ENCODE assay signal across 8 mouse cellular contexts in the genomic region with DNA sequence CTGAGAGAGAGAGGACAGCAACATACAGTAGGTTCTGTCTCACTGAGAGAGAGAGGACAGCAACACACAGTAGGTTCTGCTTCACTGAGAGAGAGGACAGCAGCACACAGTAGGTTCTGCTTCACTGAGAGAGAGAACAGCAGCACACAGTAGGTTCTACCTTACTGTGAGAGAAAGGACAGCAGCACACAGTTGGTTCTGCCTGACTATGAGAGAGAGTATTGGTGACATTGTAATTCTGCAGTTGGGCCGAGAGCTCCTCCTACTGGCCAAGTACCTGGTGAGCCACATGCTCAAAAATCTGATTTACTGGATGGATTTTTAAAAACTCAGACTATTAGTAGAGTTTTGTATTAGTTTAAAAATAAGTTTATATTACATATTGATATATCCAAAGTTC. TPM values are rescaled to one million over a fixed set of nuclear protein-coding genes. Genes with fewer than 3 reads are reported as not detected.
DNase-seq lines count a peak whose midpoint lies in the region; ATAC-seq lines count a peak whose summit lies in the region.

No protein-coding gene starts in this region.

- DNase-seq in urinary bladder, adult 18-20 months (ENCODE audit: low spot score in 2 of 2) = peak; percentile 25 to 35
- DNase-seq in urinary bladder, postnatal 10 days (ENCODE audit: low spot score) = no peak
- DNase-seq in cerebellum, adult 8-10 months = peak; percentile 38
- DNase-seq in frontal cortex, postnatal 14 days (ENCODE audit: low spot score in 2 of 2) = peak; percentile 33 to 59
- DNase-seq in kidney, adult 11 months = peak; percentile 19
- DNase-seq in left cerebral cortex, postnatal 25 days (ENCODE audit: low spot score in 2 of 2) = peak; percentile 77 to 80
- peak; percentile 51 to 76 for DNase-seq in spleen, postnatal 4 days (ENCODE audit: low spot score in 2 of 2)

- intact Hi-C loops in left cerebral cortex, postnatal 25 days (cut with DNase I) = loop anchor here (1.0 to 5.0 kb wide), 2 partner anchors 121 to 220 kb away; no protein-coding TSS in a partner anchor

- peak; percentile 71; the same call in 1 of the 2 replicates for ATAC-seq in monocyte, adult 5-6 weeks (replicated peaks; ENCODE audit: insufficient number of reproducible peaks, low FRiP score, low TSS enrichment, poor library complexity, severe bottlenecking)

RNA-seq across cellular contexts. Expression of gene Smlr1, which starts 47.6 kb away (rescaled TPM):
- not detected for total RNA-seq in left cerebral cortex, postnatal 25 days (2021)
- not detected in 3 replicates for total RNA-seq in monocyte, adult 5-6 weeks (2017)
